9 mouse cellular contexts compared by ENCODE assay signal in the genomic region with DNA sequence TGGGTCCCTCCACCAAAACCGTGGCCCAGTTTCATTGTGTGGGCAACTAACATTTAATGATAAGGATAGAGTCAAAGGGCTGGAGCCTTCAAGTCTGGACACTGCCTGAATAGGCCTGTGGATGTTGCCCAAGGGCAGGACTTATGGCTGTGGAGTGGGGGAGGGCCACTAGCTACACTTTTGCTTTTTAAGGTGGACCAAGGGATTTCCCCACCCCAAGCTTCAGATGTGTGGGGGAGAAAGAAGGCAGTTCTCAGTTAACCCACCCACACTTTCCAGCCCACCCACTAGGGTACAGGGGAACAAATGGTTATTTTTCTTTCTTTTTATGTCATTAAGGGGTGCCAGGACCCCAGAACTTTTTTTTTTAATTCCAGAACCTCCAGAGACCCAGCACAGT. TPM values are rescaled to one million over a fixed set of nuclear protein-coding genes. Genes with fewer than 3 reads are reported as not detected.
DNase-seq lines count a peak whose midpoint lies in the region; ATAC-seq and TF ChIP-seq lines count a peak whose summit lies in the region.
"Had no signal": no experiment of that assay in that cellular context is flagged by ENCODE, and none has a peak within 500 bp of the region (broad histone marks: within the 10 kb centered on the region; RNA-seq: fewer than 3 reads in every experiment).

No protein-coding gene starts in this region.

- peak overlapping the region; percentile 88 for H3K4me2 ChIP-seq in heart, embryonic 15.5 days
- peak overlapping the region; percentile 60 for H3K4me2 ChIP-seq in forebrain, postnatal 0 days (ENCODE audit: low read depth)
- peak overlapping the region; percentile 72 for H3K4me2 ChIP-seq in liver, postnatal 0 days (ENCODE audit: low read depth, low read length)

- no peaks in the 10 kb centered on the region for H3K27me3 ChIP-seq in heart, embryonic 15.5 days
- no peaks in the 10 kb centered on the region for H3K27me3 ChIP-seq in forebrain, postnatal 0 days (ENCODE audit: insufficient read depth, low read length)
- no peaks in the 10 kb centered on the region for H3K27me3 ChIP-seq in liver, postnatal 0 days (ENCODE audit: insufficient read depth, low read length)

- 58% methylated on average over 1 of the region's 1 CpGs for WGBS in heart, embryonic 15.5 days
- WGBS in forebrain, postnatal 0 days: 61% methylated on average over 1 of the region's 1 CpGs
- 62% methylated on average over 1 of the region's 1 CpGs for WGBS in liver, postnatal 0 days (ENCODE audit: insufficient replicate concordance)

- H3K27ac ChIP-seq in heart, embryonic 15.5 days: peak overlapping the region; percentile 70
- no peak overlapping the region for H3K27ac ChIP-seq in forebrain, postnatal 0 days (ENCODE audit: low read depth, low read length)
- H3K27ac ChIP-seq in liver, postnatal 0 days (ENCODE audit: low read depth): peak overlapping the region; percentile 41

- peak overlapping the region; percentile 58; the same call in 1 of the 2 replicates for H3K9ac ChIP-seq in heart, embryonic 15.5 days
- H3K9ac ChIP-seq in forebrain, postnatal 0 days: no peak overlapping the region
- H3K9ac ChIP-seq in liver, postnatal 0 days (replicated peaks): peak overlapping the region; percentile 63

- DNase-seq in heart, adult 11 months: no peak
- DNase-seq in forebrain, postnatal 0 days: no peak
- DNase-seq in liver, postnatal 0 days: peak; percentile 25
- no peak for DNase-seq in cerebellum, adult 18-20 months
- DNase-seq in embryo, embryonic 10.5 days (ENCODE audit: low spot score): no peak
- DNase-seq in testis, postnatal 14 days (ENCODE audit: low spot score): no peak

- no peaks in the 10 kb centered on the region for H3K36me3 ChIP-seq in heart, embryonic 15.5 days
- no peaks in the 10 kb centered on the region for H3K36me3 ChIP-seq in forebrain, postnatal 0 days (ENCODE audit: insufficient read depth)
- H3K36me3 ChIP-seq in liver, postnatal 0 days (replicated peaks; ENCODE audit: insufficient read depth, low read length): no peaks in the 10 kb centered on the region

- H3K9me3 ChIP-seq in heart, embryonic 15.5 days (replicated peaks): no peaks in the 10 kb centered on the region
- H3K9me3 ChIP-seq in forebrain, postnatal 0 days (ENCODE audit: low read length): no peaks in the 10 kb centered on the region
- H3K9me3 ChIP-seq in liver, postnatal 0 days (ENCODE audit: low read length): no peaks in the 10 kb centered on the region

- peaks cover 16% of the 10 kb centered on the region for H3K4me1 ChIP-seq in heart, embryonic 15.5 days (replicated peaks)
- H3K4me1 ChIP-seq in forebrain, postnatal 0 days (ENCODE audit: insufficient read depth): no peaks in the 10 kb centered on the region
- peaks cover 23% of the 10 kb centered on the region for H3K4me1 ChIP-seq in liver, postnatal 0 days (ENCODE audit: insufficient read depth)

- TF ChIP-seq CTCF in forebrain, postnatal 0 days (IDR thresholded peaks at IDR 0.05; ENCODE audit: low read depth): no peak
- TF ChIP-seq CTCF in liver, postnatal 0 days (IDR thresholded peaks at IDR 0.05; ENCODE audit: low read depth): no peak

- ATAC-seq in heart, embryonic 15.5 days (replicated peaks; ENCODE audit: insufficient number of reproducible peaks, insufficient read depth, low FRiP score, low read depth): no peak
- peak; percentile 28 for ATAC-seq in CD4-positive, CD25-positive, alpha-beta regulatory T cell, adult 4 months
- no peak for ATAC-seq in forebrain, postnatal 0 days
- no peak for ATAC-seq in liver, postnatal 0 days

- no peak for TF ChIP-seq EP300 in liver, postnatal 0 days (IDR thresholded peaks at IDR 0.05; ENCODE audit: low read depth)

- peak overlapping the region; percentile 58 for H3K4me3 ChIP-seq in heart, embryonic 15.5 days
- H3K4me3 ChIP-seq in forebrain, postnatal 0 days (ENCODE audit: low read depth, low read length): peak overlapping the region; percentile 33; the same call in 1 of the 2 replicates
- peak overlapping the region; percentile 53 for H3K4me3 ChIP-seq in liver, postnatal 0 days (ENCODE audit: low read depth, low read length)
- H3K4me3 ChIP-seq: myocyte had no signal

RNA-seq across cellular contexts. Expression of gene Fam167b, which starts 6.0 kb away (rescaled TPM):
- 4.4 and 5.0 TPM in 2 replicates for polyA plus RNA-seq in heart, embryonic 15.5 days (2015; fragmentation: Nextera tagmentation; extraction: Ambion mirVana)
- polyA plus RNA-seq in CD4-positive, CD25-positive, alpha-beta regulatory T cell, adult 4 months (2017; shearing (Covaris generic)): under 1 TPM in 1 of 2 experiments, not detected in 1; 0.86 TPM
- total RNA-seq in forebrain, postnatal 0 days (2014; rRNA removed): not detected in 2 replicates
- 0.23 TPM in 1 of 2 replicates, not detected in the other for polyA plus RNA-seq in forebrain, postnatal 0 days (2015; fragmentation: Nextera tagmentation; extraction: Ambion mirVana)
- polyA plus RNA-seq in liver, postnatal 0 days (2015; fragmentation: Nextera tagmentation; extraction: Ambion mirVana): 13.1 and 15.0 TPM in 2 replicates

RNA-seq across cellular contexts. Expression of gene Lck, which starts 10.9 kb away (rescaled TPM):
- polyA plus RNA-seq in heart, embryonic 15.5 days (2015; fragmentation: Nextera tagmentation; extraction: Ambion mirVana): 6.8 and 62.1 TPM in 2 replicates
- 1,000 to 10,000 TPM; 1,549 to 2,173 TPM for polyA plus RNA-seq in CD4-positive, CD25-positive, alpha-beta regulatory T cell, adult 4 months (2017; shearing (Covaris generic))
- 13.9 and 15.3 TPM in 2 replicates for total RNA-seq in forebrain, postnatal 0 days (2014; rRNA removed)
- polyA plus RNA-seq in forebrain, postnatal 0 days (2015; fragmentation: Nextera tagmentation; extraction: Ambion mirVana): 14.9 and 17.0 TPM in 2 replicates
- polyA plus RNA-seq in liver, postnatal 0 days (2015; fragmentation: Nextera tagmentation; extraction: Ambion mirVana): 3.3 and 3.4 TPM in 2 replicates

RNA-seq across cellular contexts. Expression of gene Eif3i, which starts 16.1 kb away (rescaled TPM):
- polyA plus RNA-seq in heart, embryonic 15.5 days (2015; fragmentation: Nextera tagmentation; extraction: Ambion mirVana): 151 and 175 TPM in 2 replicates
- polyA plus RNA-seq in CD4-positive, CD25-positive, alpha-beta regulatory T cell, adult 4 months (2017; shearing (Covaris generic)): 100 to 1,000 TPM; 337 to 353 TPM
- 255 and 301 TPM in 2 replicates for total RNA-seq in forebrain, postnatal 0 days (2014; rRNA removed)
- polyA plus RNA-seq in forebrain, postnatal 0 days (2015; fragmentation: Nextera tagmentation; extraction: Ambion mirVana): 226 and 261 TPM in 2 replicates
- 119 and 125 TPM in 2 replicates for polyA plus RNA-seq in liver, postnatal 0 days (2015; fragmentation: Nextera tagmentation; extraction: Ambion mirVana)

RNA-seq across cellular contexts. Expression of gene Tmem234, which starts 16.1 kb away (rescaled TPM):
- 136 and 147 TPM in 2 replicates for polyA plus RNA-seq in heart, embryonic 15.5 days (2015; fragmentation: Nextera tagmentation; extraction: Ambion mirVana)
- 100 to 1,000 TPM; 254 to 306 TPM for polyA plus RNA-seq in CD4-positive, CD25-positive, alpha-beta regulatory T cell, adult 4 months (2017; shearing (Covaris generic))
- 151 and 155 TPM in 2 replicates for total RNA-seq in forebrain, postnatal 0 days (2014; rRNA removed)
- polyA plus RNA-seq in forebrain, postnatal 0 days (2015; fragmentation: Nextera tagmentation; extraction: Ambion mirVana): 215 and 218 TPM in 2 replicates
- polyA plus RNA-seq in liver, postnatal 0 days (2015; fragmentation: Nextera tagmentation; extraction: Ambion mirVana): 81.7 and 93.9 TPM in 2 replicates

RNA-seq across cellular contexts. Expression of gene Dcdc2b, which starts 29.7 kb away (rescaled TPM):
- 1.7 and 2.1 TPM in 2 replicates for polyA plus RNA-seq in heart, embryonic 15.5 days (2015; fragmentation: Nextera tagmentation; extraction: Ambion mirVana)
- polyA plus RNA-seq in CD4-positive, CD25-positive, alpha-beta regulatory T cell, adult 4 months (2017; shearing (Covaris generic)): 1 to 10 TPM; 3.9 to 7.0 TPM
- 3.0 TPM in 1 of 2 replicates, not detected in the other for total RNA-seq in forebrain, postnatal 0 days (2014; rRNA removed)
- 3.6 and 4.5 TPM in 2 replicates for polyA plus RNA-seq in forebrain, postnatal 0 days (2015; fragmentation: Nextera tagmentation; extraction: Ambion mirVana)
- 0.54 and 0.71 TPM in 2 replicates for polyA plus RNA-seq in liver, postnatal 0 days (2015; fragmentation: Nextera tagmentation; extraction: Ambion mirVana)

Comparison
In these comparisons a context has a peak if more than half of its experiments do, and no peak if none do; other contexts are left out.
1. RNA of gene Lck, which starts 10.9 kb away (polyA plus RNA-seq): 1,549 to 2,173 TPM in CD4-positive, CD25-positive, alpha-beta regulatory T cell, adult 4 months; 14.9 to 17.0 TPM in forebrain, postnatal 0 days, 6.8 to 62.1 TPM in heart, embryonic 15.5 days and 3.3 to 3.4 TPM in liver, postnatal 0 days; every median in the first group is over 10 times any median in the second.
2. Peak in every context shown above with its lines, with median percentiles within 50 percentile points of each other: H3K4me2 ChIP-seq and H3K4me3 ChIP-seq.